Mouse (Mus musculus) embryonic fibroblast, embryonic 13.5 days (primary cell): ENCODE data around the gene Uxt. TPM values are rescaled to one million over a fixed set of nuclear protein-coding genes. Genes with fewer than 3 reads are reported as not detected.
A peak's percentile ranks its signal among the peaks of the same experiment; 100 is the strongest.

Source experiments
- H3K27ac ChIP-seq: 2 replicates; pipeline ENCODE4 v1.5.1; 2012; ENCODE audit warnings: low read length, control low read depth, inconsistent platforms; ENCODE audit not compliant: insufficient read depth
- H3K4me1 ChIP-seq: 2 replicates; pipeline ENCODE4 v1.6.1; 2011; ENCODE audit warnings: low read length; ENCODE audit not compliant: control insufficient read depth, insufficient read depth
- H3K4me3 ChIP-seq: 2 replicates; pipeline ENCODE4 v1.5.1; 2011; ENCODE audit warnings: mild to moderate bottlenecking, control low read depth, low read length; ENCODE audit not compliant: insufficient read depth
- CTCF ChIP-seq: IDR thresholded peaks from 2 replicates; pipeline ENCODE4 v1.5.1; 2011; ENCODE audit warnings: mild to moderate bottlenecking, control low read depth, low read length, moderate library complexity, borderline replicate concordance; ENCODE audit not compliant: insufficient read depth
- POLR2A ChIP-seq: IDR thresholded peaks from 2 replicates; pipeline ENCODE4 v1.6.1; 2011; ENCODE audit warnings: low read depth, mild to moderate bottlenecking, control low read depth, low read length, moderate library complexity
- polyA plus RNA-seq: library from polyadenylated mRNA; stranded (reverse); fragments of >200 nt; gene quantifications from 2 replicates; pipeline ENCODE4 v1.2.4, GENCODE M21; 2011; ENCODE audit warnings: low read depth; ENCODE audit not compliant: missing spikeins, insufficient read length

Uxt gene
- polyA plus RNA-seq, 1 experiment, result 27.6 TPM

DNA sequence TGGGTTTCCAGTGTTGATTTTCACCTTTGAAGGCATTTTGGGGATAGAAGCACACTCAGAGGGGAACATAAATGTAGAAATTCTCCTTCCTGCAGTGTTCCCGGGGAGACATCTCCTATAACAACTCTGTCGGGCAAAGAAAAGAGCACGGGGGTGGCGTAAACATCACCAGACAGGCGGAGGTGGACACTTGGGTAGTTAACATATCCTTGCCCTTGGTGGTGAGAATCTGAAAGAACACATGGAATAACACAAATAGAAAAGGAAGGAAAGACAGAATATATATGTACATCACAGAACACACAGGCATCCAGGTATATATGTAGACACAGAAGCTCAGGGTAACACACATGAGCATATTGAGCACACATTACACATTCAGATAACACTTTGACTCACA is 40.5 kb downstream of the Uxt start:
- no peak overlapping the region for H3K4me3 ChIP-seq
- no peak overlapping the region; the same call in 1 of the 2 replicates for H3K27ac ChIP-seq
- H3K4me1 ChIP-seq, result no peaks in the 10 kb centered on the region
- TF ChIP-seq CTCF, result no peak
- no peak for TF ChIP-seq POLR2A

DNA sequence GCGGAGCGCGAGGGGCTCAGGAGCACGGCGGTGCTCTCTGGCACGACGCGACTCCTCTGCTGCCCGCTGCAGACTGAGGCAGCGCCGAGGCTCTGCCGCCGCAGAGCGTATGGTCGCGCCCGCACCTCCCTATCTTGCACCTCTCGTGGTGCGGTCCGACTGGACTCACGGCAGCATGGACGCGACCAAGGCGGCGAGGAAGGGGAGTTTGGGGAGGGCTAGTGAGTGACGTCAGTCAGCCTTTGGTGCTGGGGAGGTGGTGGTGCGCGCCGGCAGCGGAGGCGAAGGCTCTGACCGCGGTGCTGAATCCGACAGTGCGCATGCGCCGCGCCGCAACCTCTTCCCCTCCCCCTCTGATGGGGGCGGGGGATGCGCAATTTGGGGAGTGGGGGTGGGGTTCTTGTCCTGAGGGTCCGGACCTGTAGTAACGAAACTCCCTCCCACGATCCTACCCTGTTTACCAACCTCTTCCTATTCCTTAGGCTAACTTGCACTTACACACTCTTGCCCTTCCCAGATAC is 40.9 kb downstream of the Uxt start, which contains the start of gene Syn1:
Gene Syn1 (minus strand): TSS at position 161 of the 521 bp plus-strand sequence.
- Histone ChIP-seq H3K27ac (no peak within 1 kb of the TSS; the same call in 1 of the 2 replicates), H3K4me1 (no peaks in the 10 kb centered on the region), H3K4me3 (peak within 1 kb of the TSS; percentile 45)
- no peak for TF ChIP-seq CTCF
- peak; percentile 35; the same call in 1 of the 2 replicates for TF ChIP-seq POLR2A

DNA sequence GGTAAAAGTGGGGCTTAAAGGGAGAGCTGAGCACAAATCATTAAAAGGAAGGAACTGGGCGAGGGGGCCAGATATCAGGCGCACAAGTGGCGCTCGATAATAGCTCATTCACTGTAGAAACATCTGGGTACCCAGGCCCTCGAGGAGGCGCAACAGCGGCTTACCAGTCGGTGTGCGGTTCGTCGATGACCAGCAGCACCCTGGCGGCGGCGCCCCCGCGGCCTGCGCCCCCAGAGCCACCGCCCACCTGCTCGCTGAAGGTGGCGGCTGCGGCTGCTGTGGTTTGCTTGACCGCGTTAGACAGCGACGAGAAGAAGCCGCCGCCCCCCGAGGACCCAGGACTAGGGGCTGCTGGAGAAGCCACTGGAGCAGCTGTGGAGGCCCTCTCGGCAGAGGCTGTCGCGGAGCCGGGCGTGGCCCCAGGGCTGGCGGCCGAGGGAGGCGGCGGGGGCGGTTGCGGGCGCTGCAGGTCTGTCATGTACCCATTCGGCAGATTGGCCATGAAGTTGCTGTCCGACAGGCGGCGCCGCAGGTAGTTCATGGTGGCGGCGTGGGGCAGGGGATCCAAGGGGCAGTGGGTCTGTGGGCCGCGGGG is 41.5 kb downstream of the Uxt start:
- H3K4me3 ChIP-seq, result peak overlapping the region; percentile 45
- TF ChIP-seq CTCF (no peak), POLR2A (no peak)
- no peak overlapping the region for H3K27ac ChIP-seq
- no peaks in the 10 kb centered on the region for H3K4me1 ChIP-seq

DNA sequence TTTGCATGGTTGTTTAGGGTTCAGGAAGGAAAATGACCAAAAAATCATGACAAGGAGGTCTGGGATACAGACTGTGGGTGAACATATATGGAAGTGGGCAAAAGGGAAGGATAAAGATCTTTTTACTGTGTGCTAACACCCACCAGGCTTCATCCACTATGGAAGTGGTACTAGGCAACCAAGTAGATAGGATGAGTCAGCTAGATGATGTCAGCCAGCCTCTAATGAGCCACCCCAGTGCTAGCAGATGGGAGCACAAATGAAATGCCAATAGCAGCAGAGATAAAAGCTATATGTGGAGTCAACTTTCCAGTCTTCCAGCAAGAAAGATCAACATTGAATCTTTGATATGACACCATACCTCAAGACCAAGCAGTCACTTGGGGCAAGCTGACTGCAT is 46.7 kb downstream of the Uxt start:
- Histone ChIP-seq H3K4me3 (no peak overlapping the region), H3K27ac (no peak overlapping the region), H3K4me1 (no peaks in the 10 kb centered on the region)
- TF ChIP-seq CTCF (no peak), POLR2A (no peak)

DNA sequence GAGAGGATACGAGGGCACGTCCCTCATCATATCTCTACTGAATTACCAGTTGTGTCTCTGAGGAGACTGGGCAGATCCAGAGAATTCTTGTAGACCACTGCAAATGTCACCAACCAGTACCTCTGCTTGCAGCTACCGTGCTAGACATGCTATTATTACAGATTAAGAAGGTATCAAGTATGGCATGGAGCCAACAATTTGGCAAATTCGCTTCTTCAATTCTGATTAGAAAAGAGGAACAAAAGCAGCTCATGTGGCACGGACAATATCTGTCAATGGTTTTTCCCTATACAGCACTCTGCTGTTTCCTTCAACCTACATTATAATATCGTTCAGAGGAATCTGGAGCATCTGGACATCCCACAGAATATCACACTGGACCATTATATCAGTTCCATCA is 48.1 kb downstream of the Uxt start:
- no peaks in the 10 kb centered on the region for H3K4me1 ChIP-seq
- H3K27ac ChIP-seq, result no peak overlapping the region
- no peak overlapping the region for H3K4me3 ChIP-seq
- TF ChIP-seq CTCF (no peak), POLR2A (no peak)

DNA sequence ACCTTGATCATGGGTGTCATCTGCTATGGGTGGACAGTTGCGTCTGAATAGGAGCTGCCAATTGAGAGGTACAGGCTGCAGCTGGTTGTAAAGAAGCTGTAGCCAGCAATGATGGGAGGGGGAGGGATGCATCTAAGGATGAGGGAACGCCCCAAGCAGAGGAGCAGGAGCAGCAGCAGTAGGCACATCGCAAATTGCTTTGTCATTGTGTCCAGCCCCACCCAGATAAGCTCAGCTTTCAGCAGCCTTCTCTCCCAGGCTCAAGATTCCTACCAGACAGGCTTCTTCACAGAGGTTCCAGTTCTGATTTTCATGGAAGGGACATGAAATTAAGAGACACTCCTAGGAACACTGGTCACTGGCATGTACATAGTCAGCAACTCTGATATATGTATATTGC is 51.7 kb downstream of the Uxt start:
- H3K4me1 ChIP-seq, result no peaks in the 10 kb centered on the region
- TF ChIP-seq CTCF (no peak), POLR2A (no peak)
- no peak overlapping the region for H3K4me3 ChIP-seq
- H3K27ac ChIP-seq, result no peak overlapping the region

Other genes starting within 250 kb of the Uxt start
- gene Araf, start 164.2 kb downstream of the Uxt start, polyA plus RNA-seq, result 76.4 and 90.9 TPM in 2 replicates
- 739 and 1,331 TPM in 2 replicates for gene Timp1, start 91.9 kb downstream of the Uxt start, polyA plus RNA-seq
- 2.0 and 4.4 TPM in 2 replicates for gene Syn1, start 41.0 kb downstream of the Uxt start, polyA plus RNA-seq
- gene Cfp, start 30.5 kb downstream of the Uxt start, polyA plus RNA-seq, result 3.5 and 5.1 TPM in 2 replicates
- gene Elk1, start 11.4 kb downstream of the Uxt start, polyA plus RNA-seq, result 20.7 and 23.9 TPM in 2 replicates
- 9.7 and 14.0 TPM in 2 replicates for gene Zfp182, start 100.3 kb upstream of the Uxt start, polyA plus RNA-seq
- gene Spaca5, start 106.4 kb upstream of the Uxt start, polyA plus RNA-seq, result not detected in 2 replicates
- gene Zfp300, start 127.5 kb upstream of the Uxt start, polyA plus RNA-seq, result 1.3 and 1.6 TPM in 2 replicates
- gene Ssxa1, start 153.8 kb upstream of the Uxt start, polyA plus RNA-seq, result not detected in 2 replicates
- not detected in 2 replicates for gene Gm21876, start 213.6 kb upstream of the Uxt start, polyA plus RNA-seq